Mouse (Mus musculus): ENCODE data around the gene Ndufb10.

- no peak for TF ChIP-seq CTCF (IDR thresholded peaks at IDR 0.05; ENCODE audit: low read depth)
- no peak for TF ChIP-seq EP300 (IDR thresholded peaks at IDR 0.05; ENCODE audit: low read depth)
Measured at GRCm38 (mm10) chr17:24723881-24724180, 447 bp downstream of the Ndufb10 start.
